Mouse (Mus musculus) 3T3-L1 (cell line): ENCODE measurements at regions not wholly inside any gene's neighbourhood (a gene's known extent, or its start where the extent isn't known, plus 50 kb on each side); places are given as distances from the start of the nearest gene placed in this dataset.

Experiments used
- DNase-seq: peaks from one replicate; pipeline ENCODE4 v3.0.0-alpha.2; 2015; ENCODE audit warnings: low read depth, low spot score

DNA sequence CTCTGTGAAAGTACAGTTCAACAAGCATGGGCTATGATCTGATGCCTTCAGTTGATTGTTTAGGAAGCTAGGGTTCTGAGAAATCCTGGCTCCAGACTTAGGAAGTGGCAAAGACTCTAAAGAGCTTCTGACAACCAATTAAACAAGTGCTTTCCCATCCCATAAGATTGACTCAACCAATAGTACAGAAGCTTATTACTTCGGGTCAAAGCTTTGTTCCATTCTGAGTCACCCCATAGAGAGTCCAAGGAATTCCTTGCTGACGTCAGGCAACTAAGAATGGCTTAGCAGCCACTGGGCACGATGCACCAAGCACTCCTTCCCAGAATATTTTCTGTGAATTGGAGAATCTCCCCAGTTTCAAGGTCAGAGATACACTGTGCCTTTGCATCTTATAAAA lies 59.0 kb upstream of the Ntm start:
- DNase-seq, result no peak

DNA sequence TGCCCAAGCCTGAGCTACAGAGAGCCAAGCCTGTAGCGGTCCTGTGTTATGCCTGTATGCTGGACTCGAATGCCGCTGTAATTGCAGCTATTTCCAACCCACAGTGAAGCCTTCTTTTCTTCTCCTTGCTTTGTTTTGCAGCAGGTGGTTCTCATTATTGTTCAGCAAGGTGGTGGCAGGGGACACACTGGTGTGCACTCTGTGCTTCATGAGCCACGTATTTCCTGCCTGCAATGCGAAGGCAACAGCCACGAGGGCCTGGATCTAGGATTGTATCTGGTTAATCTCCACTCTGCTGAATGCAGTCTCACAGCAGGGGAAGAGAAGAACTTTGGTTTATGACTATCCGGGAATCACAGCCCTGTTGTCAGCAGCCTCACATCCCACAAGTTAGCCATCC lies 62.3 kb upstream of the Ntm start:
- DNase-seq, result no peak

DNA sequence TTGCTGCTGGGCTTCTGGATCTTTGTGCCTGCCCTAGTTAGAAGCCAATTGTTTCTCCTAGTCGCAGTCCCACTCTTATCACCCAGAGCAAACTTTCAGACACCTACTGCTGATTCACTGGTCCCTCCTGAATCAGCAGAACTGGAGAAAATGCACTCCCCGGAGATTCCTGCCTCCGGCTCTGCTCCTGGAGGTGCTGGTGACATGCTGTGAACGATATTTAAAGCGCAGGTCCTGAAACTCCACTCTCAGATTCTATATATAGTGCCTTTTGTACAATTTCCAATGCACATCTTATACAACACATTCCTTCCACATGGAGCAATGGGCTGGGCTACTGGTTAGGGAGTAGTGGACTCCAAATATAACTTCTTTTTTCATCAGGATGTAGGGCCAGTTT lies 64.0 kb upstream of the Ntm start:
- no peak for DNase-seq

DNA sequence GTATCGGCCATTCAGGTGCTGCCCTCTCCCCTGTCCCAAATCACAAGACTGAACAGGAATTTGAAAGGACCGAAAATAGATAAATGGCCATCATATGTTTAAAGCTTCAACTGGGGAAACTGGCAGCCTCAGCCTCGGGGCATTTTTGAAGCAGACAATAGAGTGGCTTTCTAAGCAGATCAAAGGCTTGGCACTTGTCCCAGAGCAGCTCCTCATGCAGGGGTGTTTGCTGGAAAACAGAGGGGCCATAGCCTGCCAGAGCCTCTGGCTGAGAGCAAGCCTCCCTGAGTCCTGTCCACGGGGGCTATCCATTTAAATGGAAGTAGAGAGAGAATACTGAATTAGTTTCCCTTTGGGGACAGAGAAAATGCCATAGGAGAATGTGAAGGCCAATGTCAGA lies 77.5 kb upstream of the Ntm start:
- DNase-seq, result no peak

DNA sequence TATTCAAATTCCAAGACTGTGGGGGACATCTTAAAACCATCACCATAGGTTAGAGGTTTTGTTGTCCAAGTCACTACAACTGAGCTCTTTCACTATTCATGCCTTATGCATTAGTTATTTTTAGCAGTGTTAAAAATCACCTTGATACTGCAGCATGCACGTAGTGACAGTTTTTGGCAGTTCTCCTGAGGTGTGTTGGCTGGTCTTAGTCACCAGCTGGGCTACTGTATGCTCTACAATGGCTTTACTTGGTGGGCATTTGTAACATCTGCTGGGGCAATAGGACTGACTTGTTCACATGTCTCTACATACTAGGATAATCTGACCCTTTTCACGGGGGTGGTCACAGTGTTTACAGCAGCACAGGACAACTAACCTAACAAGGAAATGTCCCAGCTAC lies 101.6 kb upstream of the Ntm start:
- no peak for DNase-seq

DNA sequence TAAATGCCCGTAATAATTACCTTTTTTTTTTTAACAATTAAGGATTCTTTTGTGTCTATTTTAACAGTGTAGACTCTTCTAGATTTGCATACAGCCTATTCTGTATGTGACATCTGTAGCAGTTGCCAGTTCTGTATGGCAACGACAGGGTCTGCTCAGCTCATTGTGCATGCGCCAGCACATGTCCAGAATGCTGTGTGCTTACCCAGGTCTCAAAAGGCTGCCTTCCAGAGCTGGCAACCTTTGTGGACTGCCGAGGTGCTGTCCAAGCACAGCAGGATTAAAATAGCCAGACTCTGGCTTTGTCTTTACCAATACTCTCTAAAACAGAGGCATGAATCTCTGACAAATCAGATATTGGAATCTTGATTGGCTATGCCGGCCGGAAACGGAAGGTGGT lies 105.0 kb upstream of the Ntm start:
- no peak for DNase-seq

DNA sequence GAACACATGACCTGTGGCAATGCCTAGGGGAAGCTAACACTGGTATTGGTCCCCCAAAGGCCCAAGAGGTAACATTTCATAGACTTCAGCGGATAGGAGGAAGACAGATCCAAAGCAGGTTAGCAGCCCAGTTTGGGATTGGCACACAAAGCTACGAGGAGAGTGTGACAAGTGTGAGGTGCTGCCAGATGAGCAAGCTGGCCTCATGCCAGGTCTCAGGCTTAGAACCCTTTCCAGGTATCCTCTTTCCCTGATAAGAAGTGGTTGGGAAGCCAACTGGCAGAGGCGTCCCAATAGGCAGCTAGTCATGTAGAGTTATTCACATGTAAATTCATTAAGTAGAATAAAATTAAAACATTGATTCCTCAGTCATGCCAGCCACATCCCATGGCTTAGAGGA lies 112.3 kb upstream of the Ntm start:
- no peak for DNase-seq

DNA sequence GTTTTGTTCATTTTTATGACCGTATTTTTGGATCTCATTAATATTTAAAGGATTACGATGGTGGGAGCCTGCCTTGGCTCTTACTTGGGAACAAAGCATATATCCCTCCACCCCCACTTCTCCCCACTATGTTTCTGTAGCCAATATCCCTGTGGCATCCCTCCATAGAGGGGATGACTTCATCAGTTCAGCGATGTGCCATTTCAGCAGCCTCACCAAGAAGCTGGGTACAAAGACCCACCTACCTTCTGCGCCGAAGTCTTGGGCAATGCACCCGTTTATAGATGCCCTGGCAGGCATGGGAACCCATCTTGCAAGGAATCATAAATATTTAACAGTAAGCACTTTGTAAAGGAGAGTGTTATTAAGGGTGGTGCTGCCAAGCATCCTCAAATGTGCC lies 113.1 kb upstream of the Ntm start:
- no peak for DNase-seq

DNA sequence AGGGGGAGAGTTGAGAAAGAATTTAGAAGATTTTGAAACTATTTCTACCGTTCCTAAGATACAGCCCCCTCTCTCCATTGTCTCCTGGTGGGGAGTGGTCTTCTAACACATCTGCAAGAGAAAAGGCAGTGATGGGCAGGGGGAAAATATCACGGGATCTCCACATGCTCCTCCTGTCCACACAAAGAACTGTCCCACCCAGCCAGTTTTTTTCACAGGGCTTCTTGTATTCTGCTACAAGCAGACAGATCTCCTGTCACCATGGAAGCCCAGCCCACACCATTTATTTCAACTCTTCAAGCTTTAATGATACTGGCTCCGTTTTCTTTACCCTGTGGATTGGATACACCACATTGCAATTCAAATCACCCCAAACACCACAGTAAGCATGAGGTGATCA lies 113.5 kb upstream of the Ntm start:
- DNase-seq, result no peak

DNA sequence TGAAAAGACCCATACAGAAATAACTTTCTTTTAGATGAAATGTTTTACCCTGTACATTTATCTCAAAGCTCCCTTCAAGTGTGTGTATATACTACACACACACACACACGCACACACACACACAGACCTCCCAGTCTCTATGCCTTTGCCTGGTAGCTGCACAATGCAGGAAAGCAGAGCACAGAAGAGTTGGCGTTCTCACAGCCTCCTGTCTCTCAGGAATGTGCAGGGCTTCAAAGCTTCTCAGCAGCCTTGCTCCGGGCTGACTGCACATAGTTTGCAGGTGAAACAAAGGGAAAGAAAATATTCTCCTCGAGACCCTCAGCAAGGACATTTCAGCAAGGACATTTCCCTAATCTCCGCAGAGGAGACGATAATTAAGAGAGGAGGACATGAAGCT lies 139.0 kb upstream of the Ntm start:
- DNase-seq, result no peak

DNA sequence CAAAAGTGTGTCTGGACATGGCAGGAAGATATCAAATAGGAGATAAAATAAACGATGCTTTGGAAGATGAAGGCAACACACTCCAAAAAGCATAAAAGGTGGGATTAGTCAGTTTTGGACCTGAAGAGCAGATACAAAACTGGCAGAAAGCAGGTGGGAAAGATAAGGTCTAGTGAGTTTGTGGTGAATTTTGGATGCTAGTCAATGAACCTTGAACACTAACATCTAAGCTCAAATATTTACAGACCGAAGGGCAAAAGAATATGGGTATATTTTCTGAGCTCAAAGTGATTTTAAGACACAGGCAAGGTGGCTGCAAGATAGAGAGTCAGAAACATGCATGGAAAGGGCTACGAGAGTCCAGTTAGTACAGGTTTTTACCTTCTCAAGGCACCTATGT lies 159.4 kb upstream of the Ntm start:
- no peak for DNase-seq

DNA sequence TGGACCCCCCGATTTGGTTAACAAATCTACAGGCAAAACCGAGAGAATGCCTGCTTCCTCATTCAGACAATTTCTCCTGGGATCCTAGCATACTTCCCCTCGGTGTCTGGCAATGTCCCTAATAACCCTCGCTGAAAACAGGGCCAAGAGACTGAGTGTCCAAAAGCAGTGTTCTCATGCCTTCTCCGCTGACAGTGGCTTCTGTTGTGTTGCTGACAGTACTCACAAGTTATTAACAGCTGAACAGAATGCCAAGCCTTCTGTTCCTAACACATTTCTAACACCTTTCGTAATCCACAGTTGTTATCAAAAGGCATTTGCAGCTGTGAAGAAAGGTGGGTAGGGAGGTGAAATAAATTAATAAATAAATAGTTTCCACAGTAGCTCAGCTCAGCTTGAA lies 166.2 kb upstream of the Ntm start:
- DNase-seq, result no peak

DNA sequence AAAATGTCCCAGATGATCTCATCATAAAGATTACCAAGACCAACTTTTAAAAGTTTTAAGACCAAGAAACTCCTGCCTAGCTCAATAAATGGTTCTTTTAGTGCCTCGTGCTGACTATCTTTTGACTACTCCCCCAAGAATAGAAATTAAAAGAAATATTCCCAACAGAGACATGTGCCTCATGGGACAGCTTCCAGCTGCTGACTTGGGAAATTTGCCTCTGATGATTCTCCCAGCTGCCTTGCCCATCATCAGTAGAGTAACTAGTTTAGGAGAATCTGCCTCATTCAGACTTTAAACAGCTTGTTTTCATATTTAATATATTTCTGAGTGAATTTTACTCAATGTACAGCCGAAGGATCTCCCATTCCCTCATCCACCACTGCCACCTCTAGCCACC lies 168.7 kb upstream of the Ntm start:
- no peak for DNase-seq

DNA sequence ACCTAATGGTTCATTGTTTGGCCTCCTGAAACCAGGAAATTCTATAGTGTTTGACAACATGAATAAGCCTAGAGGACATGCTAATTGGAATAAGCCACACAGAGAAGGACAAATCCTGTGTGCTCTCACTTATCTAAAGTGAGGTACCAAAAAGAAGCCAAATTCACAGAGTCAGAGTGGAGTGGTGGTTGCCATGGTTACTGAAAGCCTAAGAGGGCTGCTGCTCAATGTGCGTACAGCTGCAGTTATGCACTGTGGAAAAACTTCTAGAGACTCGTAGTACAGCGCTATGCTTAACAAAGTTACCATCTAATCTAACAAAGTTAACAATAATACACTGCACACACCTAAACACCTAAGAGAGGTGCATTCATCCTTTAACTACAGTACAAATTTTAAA lies 171.4 kb upstream of the Ntm start:
- no peak for DNase-seq

DNA sequence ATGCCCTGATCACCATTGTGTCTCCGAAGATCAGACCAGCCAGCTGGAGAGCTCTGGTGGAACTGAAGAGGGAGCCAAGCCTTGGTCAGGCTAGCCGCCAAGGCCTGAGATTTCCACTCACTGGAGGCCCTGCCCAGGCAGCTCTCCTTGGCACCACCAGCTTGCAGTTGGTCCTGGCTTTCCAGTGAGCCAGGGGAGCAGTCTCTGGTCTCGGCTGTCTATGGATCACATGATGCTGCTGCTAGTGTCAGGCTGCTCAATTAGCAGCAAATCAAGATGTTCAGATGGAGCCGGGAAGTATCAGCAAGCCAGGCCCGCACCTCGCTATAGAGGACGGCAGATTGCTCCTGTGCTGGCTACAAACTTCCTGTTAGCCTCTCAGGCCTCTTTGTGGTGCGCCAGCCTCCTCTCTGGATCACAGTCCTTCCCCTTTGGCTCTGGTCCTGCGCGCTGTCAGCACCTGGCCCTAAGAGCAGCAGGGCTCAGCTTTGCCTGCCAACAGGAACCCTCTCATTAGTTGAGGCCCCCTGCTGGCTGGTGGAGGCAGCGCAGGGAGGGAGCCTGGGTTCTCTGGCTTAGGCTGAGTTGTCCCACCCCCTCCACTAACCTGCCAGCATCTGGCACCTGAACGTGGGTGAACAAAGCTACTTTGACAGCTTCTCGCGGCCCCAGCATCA lies 174.8 kb upstream of the Ntm start:
- DNase-seq, result peak; percentile 56

DNA sequence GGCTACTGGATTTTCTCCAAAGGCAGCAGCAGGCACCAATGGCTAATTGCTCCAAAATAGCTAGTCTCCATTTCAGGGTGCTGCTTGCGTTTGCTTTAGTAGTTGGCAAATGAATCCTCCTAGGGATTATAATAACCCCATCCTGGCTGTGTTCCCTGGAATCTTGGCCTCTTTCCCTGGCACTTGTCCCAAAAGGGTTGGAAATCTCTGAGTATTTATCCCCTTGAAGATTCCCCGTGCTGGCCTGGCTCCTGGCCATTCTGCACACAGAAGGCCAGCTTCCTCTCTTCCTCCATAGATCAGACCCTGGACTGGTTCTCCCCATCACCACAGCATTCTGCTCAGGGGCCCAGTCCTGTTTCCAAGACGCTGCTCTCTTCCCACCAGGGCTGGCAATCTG lies 177.2 kb upstream of the Ntm start:
- DNase-seq, result peak; percentile 33

DNA sequence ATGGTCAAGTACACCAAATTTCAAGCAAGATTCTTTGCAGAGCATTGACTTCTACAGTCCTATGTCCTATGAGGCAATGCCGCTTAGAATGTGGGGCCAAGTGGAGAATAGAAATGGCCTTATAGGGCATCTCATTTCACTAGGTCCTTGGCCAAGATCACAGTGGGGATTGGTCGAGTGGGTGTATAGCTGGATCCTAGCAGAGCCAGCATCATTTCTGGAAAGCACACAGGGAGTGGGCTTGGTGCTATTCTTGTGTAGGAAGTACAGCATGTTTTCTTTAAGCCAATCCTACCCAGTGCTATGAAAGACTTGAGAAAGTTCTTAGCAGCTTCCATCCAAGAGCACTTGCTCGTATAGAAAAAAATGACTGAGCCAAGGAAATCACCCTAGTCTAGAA lies 178.2 kb upstream of the Ntm start:
- DNase-seq, result no peak

DNA sequence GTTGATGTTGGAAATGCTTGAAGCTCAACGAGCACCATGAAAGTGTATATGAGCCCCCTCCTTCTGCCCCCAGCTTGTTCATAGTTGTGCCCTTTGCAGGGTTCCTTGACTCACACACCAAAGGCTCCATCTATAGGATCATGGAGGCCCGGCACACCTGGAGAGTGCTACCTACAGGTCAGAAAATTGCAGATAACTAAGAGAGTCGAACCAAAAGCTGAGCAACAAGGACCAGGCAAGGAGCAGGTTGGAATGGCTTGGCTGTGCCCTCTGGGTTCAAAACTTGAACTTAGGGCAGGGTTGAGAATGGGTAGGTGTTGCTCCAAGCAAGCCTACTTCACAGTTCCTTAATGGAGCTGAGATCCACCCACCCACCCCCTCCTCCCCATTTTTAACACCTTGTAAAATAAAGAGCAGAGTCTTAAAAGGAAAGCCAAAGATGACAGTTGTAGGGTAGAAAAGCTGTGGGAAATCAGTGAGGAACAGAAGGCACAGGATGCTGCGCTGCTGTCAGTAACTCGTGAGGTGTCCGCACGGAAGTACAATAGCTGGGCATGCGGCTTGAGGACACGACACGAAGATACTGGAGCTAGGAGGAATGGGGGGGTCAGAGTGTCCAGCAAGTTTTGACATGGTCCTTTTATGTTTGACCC lies 180.0 kb upstream of the Ntm start:
- DNase-seq, result no peak

DNA sequence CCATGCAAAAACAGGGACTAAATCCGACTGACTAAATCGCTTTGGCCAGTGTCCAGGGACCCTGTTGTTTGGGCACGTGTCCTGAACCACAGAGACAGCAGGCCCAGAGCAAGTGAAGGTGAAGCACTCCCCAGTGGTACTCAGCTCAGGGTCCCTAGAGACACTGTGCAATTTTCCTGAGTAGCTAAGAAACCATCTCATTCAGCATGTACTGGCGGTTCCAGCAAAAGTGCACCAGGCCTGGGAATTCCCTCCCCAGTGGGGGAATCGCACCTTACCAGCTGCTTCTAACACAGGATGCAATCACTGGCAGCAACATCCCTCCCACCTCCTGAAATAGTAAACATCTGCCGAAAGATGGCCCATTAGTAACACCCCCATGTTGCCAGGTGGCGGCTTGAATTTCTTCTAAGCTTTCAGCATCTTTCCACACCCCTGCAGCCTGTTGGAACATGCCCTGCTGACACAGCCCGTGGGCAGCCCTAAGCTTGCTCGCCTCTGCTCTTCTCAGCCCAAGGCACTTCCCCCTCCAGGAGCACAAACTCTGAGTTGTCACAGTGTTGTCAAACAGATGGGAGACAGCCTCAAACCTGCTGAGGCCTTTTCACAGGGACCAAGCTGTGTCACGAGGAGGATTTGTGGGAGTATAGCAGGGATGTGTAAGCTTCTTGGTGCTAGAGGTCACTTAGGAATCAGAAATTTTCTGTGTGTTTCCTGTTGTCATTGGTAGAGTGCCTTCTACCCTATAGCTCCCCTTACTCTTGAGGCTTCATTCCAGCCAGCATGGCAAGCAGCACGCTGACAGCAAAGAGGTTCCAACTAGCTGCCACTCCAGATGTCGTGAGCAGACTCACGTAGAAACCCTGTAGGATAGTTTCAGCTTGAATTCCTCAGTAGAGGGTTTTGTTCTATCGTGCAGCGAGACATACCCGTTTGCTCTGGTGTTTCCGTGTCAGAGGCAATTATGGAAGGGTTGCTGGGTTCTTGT lies 186.8 kb upstream of the Ntm start:
- DNase-seq, result no peak

DNA sequence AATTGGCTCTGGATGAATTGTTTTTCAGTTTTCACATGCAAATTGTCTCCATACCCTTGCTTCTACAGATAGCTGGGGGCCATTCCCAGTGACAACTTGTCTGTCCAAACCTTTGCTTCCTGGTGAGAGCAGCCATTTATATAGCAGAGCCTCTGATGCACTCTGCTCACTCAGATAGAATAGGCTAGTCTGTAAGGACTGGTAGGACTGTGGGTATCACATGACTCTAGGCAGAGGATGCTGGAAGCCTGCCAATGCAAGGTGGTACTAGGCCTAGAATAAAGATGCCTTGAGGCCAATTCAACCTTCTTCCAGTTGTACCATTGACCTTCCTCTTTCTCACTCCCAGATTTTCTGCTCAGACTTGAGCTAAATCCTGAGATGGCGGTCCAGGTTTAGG lies 188.2 kb upstream of the Ntm start:
- no peak for DNase-seq

DNA sequence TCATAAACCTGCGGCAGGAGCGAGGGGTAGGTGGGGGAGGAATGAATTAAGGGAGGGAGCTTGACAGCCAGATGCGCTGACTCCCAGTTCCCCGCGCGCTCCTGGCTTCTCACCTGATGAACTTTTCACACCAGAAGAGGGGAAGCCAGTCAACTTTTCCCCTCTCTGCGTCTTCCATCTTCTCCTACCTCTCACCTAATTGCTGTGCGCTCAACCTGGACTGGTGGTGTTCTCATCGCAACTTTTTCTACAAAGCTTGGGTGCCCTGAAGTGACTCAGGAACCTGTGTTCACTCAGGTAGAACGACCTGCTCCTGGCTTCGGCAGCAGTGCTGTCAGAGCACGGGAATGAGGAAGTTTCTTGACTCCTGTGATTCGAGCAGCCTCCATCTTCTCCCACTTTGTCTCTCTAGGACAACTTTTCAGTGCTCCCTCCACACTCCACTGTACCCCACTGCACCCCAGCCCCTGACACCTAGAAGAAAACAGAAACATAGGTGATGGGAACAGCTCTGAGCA lies 203.4 kb upstream of the Ntm start:
- no peak for DNase-seq

DNA sequence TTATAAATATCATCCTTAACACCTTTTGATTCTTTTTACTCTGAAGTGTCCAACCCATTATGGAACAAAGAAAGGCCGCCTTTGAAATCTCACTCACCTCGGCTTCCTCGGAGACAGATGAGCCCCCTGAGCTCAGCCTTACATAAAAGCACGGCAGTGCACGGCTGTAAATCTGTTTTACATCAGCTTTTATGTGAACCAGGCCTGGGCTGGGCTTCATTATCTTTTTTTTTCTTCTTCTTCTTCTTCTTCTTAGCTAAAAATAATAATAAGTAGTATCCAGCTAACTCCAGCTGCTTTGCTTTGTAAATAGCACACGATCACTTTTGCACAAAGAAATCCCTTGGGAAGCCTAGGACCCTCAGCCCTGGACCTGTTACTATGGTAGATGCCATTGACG lies 204.3 kb upstream of the Ntm start:
- DNase-seq, result no peak

DNA sequence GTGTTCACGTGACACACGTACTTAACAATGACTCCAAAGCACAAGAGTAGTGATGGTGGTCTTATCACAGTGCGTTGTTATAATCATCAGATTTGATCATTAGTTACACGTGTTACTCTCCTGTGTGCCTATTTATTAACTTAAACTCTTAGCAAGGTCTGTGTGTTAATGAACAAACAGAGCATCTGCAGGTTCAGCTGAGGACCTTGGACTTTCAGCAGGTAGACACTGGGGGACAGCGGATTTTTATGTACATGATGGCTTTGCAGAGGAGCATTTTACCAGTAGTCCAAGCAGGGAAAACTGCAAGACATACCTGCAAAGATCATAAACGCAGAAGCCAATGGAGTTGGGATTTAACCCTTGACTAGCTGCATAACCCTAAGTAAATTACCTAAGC lies 211.7 kb upstream of the Ntm start:
- DNase-seq, result no peak
